21 mouse cellular contexts compared by ENCODE assay signal in the genomic region with DNA sequence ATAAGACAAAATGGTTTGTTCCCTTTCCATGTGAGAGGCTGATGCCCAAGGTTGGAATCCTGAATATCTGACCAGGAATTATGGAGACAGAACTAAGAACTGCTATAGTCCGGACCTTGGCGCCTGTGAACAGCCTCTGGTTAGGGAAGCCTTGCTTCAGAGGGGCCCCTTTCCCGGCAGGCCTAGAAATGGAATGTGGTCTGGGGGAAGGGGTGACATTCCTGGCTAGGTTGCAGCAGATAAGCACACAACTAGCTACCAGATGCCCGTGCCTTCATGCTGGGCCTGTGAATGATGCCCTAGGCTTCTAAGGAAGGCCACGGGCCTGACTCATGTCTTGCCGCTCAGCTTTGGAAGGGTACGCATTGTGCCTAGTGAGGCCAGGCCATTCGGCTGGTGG.
DNase-seq lines count a peak whose midpoint lies in the region; ATAC-seq and TF ChIP-seq lines count a peak whose summit lies in the region.
"Had no signal": no experiment of that assay in that cellular context is flagged by ENCODE, and none has a peak within 500 bp of the region (broad histone marks: within the 10 kb centered on the region; RNA-seq: fewer than 3 reads in every experiment).

No protein-coding gene starts in this region.

- no peak overlapping the region for H3K9ac ChIP-seq in forebrain, embryonic 11.5 days (ENCODE audit: low read length)
- H3K9ac ChIP-seq in heart, embryonic 16.5 days (ENCODE audit: low read length): no peak overlapping the region
- H3K9ac ChIP-seq in liver, postnatal 0 days (replicated peaks): no peak overlapping the region
- H3K9ac ChIP-seq: forebrain, embryonic 12.5 days; limb, embryonic 15.5 days; stomach, embryonic 15.5 days had no signal

- no peak for TF ChIP-seq EP300 in liver, postnatal 0 days (IDR thresholded peaks at IDR 0.05; ENCODE audit: low read depth)

- 82% methylated on average over 8 of the region's 8 CpGs for WGBS in forebrain, embryonic 10.5 days
- 82% methylated on average over 8 of the region's 8 CpGs for WGBS in forebrain, embryonic 11.5 days
- WGBS in heart, embryonic 16.5 days: 36% methylated on average over 8 of the region's 8 CpGs
- WGBS in liver, postnatal 0 days (ENCODE audit: insufficient replicate concordance): 76% methylated on average over 8 of the region's 8 CpGs

- no peak overlapping the region for H3K4me2 ChIP-seq in forebrain, embryonic 11.5 days (ENCODE audit: low read depth, low read length, severe bottlenecking)
- no peak overlapping the region for H3K4me2 ChIP-seq in heart, embryonic 16.5 days (ENCODE audit: low read depth, low read length)
- no peak overlapping the region for H3K4me2 ChIP-seq in liver, postnatal 0 days (ENCODE audit: low read depth, low read length)
- H3K4me2 ChIP-seq: forebrain, embryonic 12.5 days; limb, embryonic 15.5 days; midbrain, embryonic 11.5 days; stomach, embryonic 15.5 days had no signal

- no peak overlapping the region for H3K4me3 ChIP-seq in forebrain, embryonic 10.5 days
- H3K4me3 ChIP-seq in forebrain, embryonic 11.5 days (ENCODE audit: low read depth, low read length): no peak overlapping the region
- H3K4me3 ChIP-seq in heart, embryonic 16.5 days (ENCODE audit: low read length): no peak overlapping the region
- peak overlapping the region; percentile 43 for H3K4me3 ChIP-seq in E14TG2a.4 (replicated peaks; ENCODE audit: low read length)
- no peak overlapping the region for H3K4me3 ChIP-seq in liver, postnatal 0 days (ENCODE audit: low read depth, low read length)
- H3K4me3 ChIP-seq: forebrain, embryonic 12.5 days; limb, embryonic 15.5 days; stomach, embryonic 15.5 days had no signal

- no peaks in the 10 kb centered on the region for H3K36me3 ChIP-seq in forebrain, embryonic 10.5 days (replicated peaks)
- H3K36me3 ChIP-seq in forebrain, embryonic 11.5 days (ENCODE audit: control insufficient read depth, insufficient read depth, low read length): no peaks in the 10 kb centered on the region
- no peaks in the 10 kb centered on the region for H3K36me3 ChIP-seq in heart, embryonic 16.5 days (ENCODE audit: control insufficient read depth, insufficient read depth)
- no peaks in the 10 kb centered on the region for H3K36me3 ChIP-seq in E14TG2a.4 (ENCODE audit: insufficient read depth, low read length)
- H3K36me3 ChIP-seq in liver, postnatal 0 days (replicated peaks; ENCODE audit: insufficient read depth, low read length): no peaks in the 10 kb centered on the region
- H3K36me3 ChIP-seq: forebrain, embryonic 12.5 days; limb, embryonic 15.5 days; stomach, embryonic 15.5 days had no signal

- TF ChIP-seq CTCF in E14TG2a.4 (conservative IDR thresholded peaks at IDR 0.05; ENCODE audit: low read length): no peak
- no peak for TF ChIP-seq CTCF in liver, postnatal 0 days (IDR thresholded peaks at IDR 0.05; ENCODE audit: low read depth)

- no peak for DNase-seq in forebrain, embryonic 10.5 days (ENCODE audit: extremely low spot score, low spot score)
- no peak for DNase-seq in forebrain, embryonic 11.5 days (ENCODE audit: low spot score)
- DNase-seq in heart, postnatal 25 days (ENCODE audit: low spot score): no peak
- peak; percentile 70 for DNase-seq in ZHBTc4 (ENCODE audit: low read depth, low spot score)
- no peak for DNase-seq in liver, postnatal 0 days
- DNase-seq: adrenal gland, postnatal 14 days; cerebellum, adult 9-11 months; gastrocnemius, postnatal 10 days; kidney, adult 2 months; kidney, postnatal 10 days; lung, postnatal 4 days; retina, postnatal 1 day; thymus, adult 18-20 months had no signal

- peaks cover 3% of the 10 kb centered on the region; the same call in 1 of the 2 replicates for H3K9me3 ChIP-seq in forebrain, embryonic 10.5 days
- H3K9me3 ChIP-seq in forebrain, embryonic 11.5 days (ENCODE audit: control insufficient read depth, low read length): no peaks in the 10 kb centered on the region
- H3K9me3 ChIP-seq in heart, embryonic 16.5 days (replicated peaks; ENCODE audit: control insufficient read depth, low read length): peaks cover 4% of the 10 kb centered on the region
- H3K9me3 ChIP-seq in E14TG2a.4 (ENCODE audit: low read length): peaks cover 16% of the 10 kb centered on the region
- no peaks in the 10 kb centered on the region for H3K9me3 ChIP-seq in liver, postnatal 0 days (ENCODE audit: low read length)
- H3K9me3 ChIP-seq: forebrain, embryonic 12.5 days; limb, embryonic 15.5 days; stomach, embryonic 15.5 days had no signal

- intact Hi-C loops in heart, postnatal 25 days (cut with DNase I): no loop called here

- no peaks in the 10 kb centered on the region for H3K27me3 ChIP-seq in forebrain, embryonic 10.5 days (ENCODE audit: poor library complexity, severe bottlenecking)
- no peaks in the 10 kb centered on the region for H3K27me3 ChIP-seq in forebrain, embryonic 11.5 days (ENCODE audit: control insufficient read depth, insufficient read depth, low read length)
- no peaks in the 10 kb centered on the region for H3K27me3 ChIP-seq in heart, embryonic 16.5 days (ENCODE audit: control insufficient read depth, insufficient read depth, low read length)
- H3K27me3 ChIP-seq in E14TG2a.4 (ENCODE audit: insufficient read depth, low read length): no peaks in the 10 kb centered on the region
- no peaks in the 10 kb centered on the region for H3K27me3 ChIP-seq in liver, postnatal 0 days (ENCODE audit: insufficient read depth, low read length)
- H3K27me3 ChIP-seq: forebrain, embryonic 12.5 days; limb, embryonic 15.5 days; stomach, embryonic 15.5 days had no signal

- peaks cover 7% of the 10 kb centered on the region for H3K4me1 ChIP-seq in forebrain, embryonic 10.5 days
- no peaks in the 10 kb centered on the region; the same call in 1 of the 2 replicates for H3K4me1 ChIP-seq in forebrain, embryonic 11.5 days (replicated peaks; ENCODE audit: control insufficient read depth, insufficient read depth, low read length)
- H3K4me1 ChIP-seq in heart, embryonic 16.5 days (ENCODE audit: control insufficient read depth, insufficient read depth, low read length): peaks cover 7% of the 10 kb centered on the region; the same call in 1 of the 2 replicates
- peaks cover 15% of the 10 kb centered on the region for H3K4me1 ChIP-seq in E14TG2a.4 (replicated peaks; ENCODE audit: low read depth, low read length)
- H3K4me1 ChIP-seq in liver, postnatal 0 days (ENCODE audit: insufficient read depth): no peaks in the 10 kb centered on the region
- H3K4me1 ChIP-seq: forebrain, embryonic 12.5 days; limb, embryonic 15.5 days; stomach, embryonic 15.5 days had no signal

- ATAC-seq in forebrain, embryonic 11.5 days (replicated peaks; ENCODE audit: low FRiP score): no peak
- peak; percentile 73 for ATAC-seq in heart, embryonic 16.5 days (replicated peaks; ENCODE audit: extremely low read depth, insufficient read depth, low FRiP score)
- ATAC-seq in activated CD4-positive, CD25-positive, alpha-beta regulatory T cell, adult 4 months: no peak
- no peak for ATAC-seq in liver, postnatal 0 days
- ATAC-seq: CD4-positive, CD25-positive, alpha-beta regulatory T cell, adult 4 months had no signal

- 0 out of 2 replicates have a peak overlapping the region, but pooled peaks have one; percentile 5 for H3K27ac ChIP-seq in forebrain, embryonic 10.5 days
- no peak overlapping the region for H3K27ac ChIP-seq in forebrain, embryonic 11.5 days (ENCODE audit: low read depth, low read length)
- H3K27ac ChIP-seq in heart, embryonic 16.5 days (ENCODE audit: low read length): no peak overlapping the region
- no peak overlapping the region for H3K27ac ChIP-seq in liver, postnatal 0 days (ENCODE audit: low read depth)
- H3K27ac ChIP-seq: forebrain, embryonic 12.5 days; limb, embryonic 15.5 days; stomach, embryonic 15.5 days had no signal
